Mouse (Mus musculus): ENCODE measurements around the gene Bcat1. TPM values are rescaled to one million over a fixed set of nuclear protein-coding genes. Genes with fewer than 3 reads are reported as not detected.

The Bcat1 gene
- total and polyA plus RNA-seq, 2 experiments from 2014 or later, result 59.7 to 94.3 TPM

DNA sequence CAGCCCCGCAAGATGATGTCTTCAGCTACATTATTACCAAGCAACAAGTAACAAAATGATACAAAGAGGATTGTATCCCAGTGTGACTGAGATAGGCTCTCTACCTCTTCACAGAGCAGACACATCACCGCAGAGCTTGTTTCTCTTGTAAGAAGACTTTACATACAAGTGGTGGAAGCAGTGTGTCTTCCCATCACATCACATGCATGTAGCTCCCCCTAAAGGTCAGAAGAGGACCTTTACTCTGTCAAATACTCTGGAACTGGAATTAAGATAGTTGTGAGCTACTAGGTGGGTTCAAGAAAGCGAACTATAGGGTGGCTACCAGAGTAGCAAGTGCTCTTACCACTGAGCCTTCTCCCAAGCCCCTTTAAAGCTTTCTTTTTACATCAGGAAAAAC, 78.8 kb downstream of the Bcat1 start:
- WGBS, result 89% methylated on average over 3 of the region's 3 CpGs
- no peaks in the 10 kb centered on the region for H3K9me3 ChIP-seq (ENCODE audit: low read length)
- H3K4me2 ChIP-seq (ENCODE audit: low read depth, low read length), result no peak overlapping the region
- H3K27me3 ChIP-seq (ENCODE audit: insufficient read depth, low read length), result no peaks in the 10 kb centered on the region
- TF ChIP-seq CTCF (IDR thresholded peaks at IDR 0.05; ENCODE audit: low read depth), result peak; percentile 63
- no peaks in the 10 kb centered on the region for H3K4me1 ChIP-seq (ENCODE audit: insufficient read depth, low read length)
- no peak overlapping the region for H3K4me3 ChIP-seq (ENCODE audit: low read length)
- peaks cover 20% of the 10 kb centered on the region for H3K36me3 ChIP-seq (ENCODE audit: insufficient read depth, low read length)
- peak; percentile 38 for DNase-seq (ENCODE audit: low spot score)
- no peak overlapping the region for H3K27ac ChIP-seq
- ATAC-seq, result no peak
- H3K9ac ChIP-seq (replicated peaks; ENCODE audit: low read length), result no peak overlapping the region

- no peak overlapping the region for H3K9ac ChIP-seq (replicated peaks; ENCODE audit: low read length)
- H3K9me3 ChIP-seq (ENCODE audit: low read length), result no peaks in the 10 kb centered on the region
- DNase-seq (ENCODE audit: low spot score) (no peak), ATAC-seq (no peak)
- H3K4me1 ChIP-seq (ENCODE audit: insufficient read depth, low read length), result no peaks in the 10 kb centered on the region
- H3K36me3 ChIP-seq (ENCODE audit: insufficient read depth, low read length), result no peaks in the 10 kb centered on the region
- no peaks in the 10 kb centered on the region for H3K27me3 ChIP-seq (ENCODE audit: insufficient read depth, low read length)
- WGBS, result 51% methylated on average over 3 of the region's 3 CpGs
- no peak overlapping the region for H3K27ac ChIP-seq
- TF ChIP-seq CTCF (IDR thresholded peaks at IDR 0.05; ENCODE audit: low read depth), result no peak
- H3K4me3 ChIP-seq (ENCODE audit: low read length), result no peak overlapping the region
- H3K4me2 ChIP-seq (ENCODE audit: low read depth, low read length), result no peak overlapping the region
These were observed 83.9 kb downstream of the Bcat1 start for GRCm38 (mm10) chr6:144992111-144992510.

DNA sequence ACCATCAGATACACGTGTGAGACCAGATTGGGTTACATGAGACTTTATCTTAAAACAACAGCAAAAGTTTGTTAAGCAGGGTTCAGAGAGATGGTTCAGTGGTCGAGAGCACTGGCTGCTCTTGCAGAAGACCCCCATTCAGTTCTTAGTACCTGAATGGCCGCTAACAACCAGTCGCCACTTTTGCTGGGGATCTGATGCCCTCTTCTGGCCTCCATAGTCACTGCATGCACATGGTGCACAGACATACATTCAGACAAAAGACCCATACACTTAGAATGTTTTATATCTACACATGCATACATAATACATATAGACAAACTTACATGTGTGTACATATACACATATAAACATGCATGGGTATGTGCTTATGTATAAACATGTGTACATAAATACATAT, 86.8 kb downstream of the Bcat1 start:
- Histone ChIP-seq H3K9me3 (ENCODE audit: low read length) (no peaks in the 10 kb centered on the region), H3K4me1 (ENCODE audit: insufficient read depth, low read length) (no peaks in the 10 kb centered on the region), H3K27me3 (ENCODE audit: insufficient read depth, low read length) (no peaks in the 10 kb centered on the region), H3K4me3 (ENCODE audit: low read length) (no peak overlapping the region), H3K27ac (no peak overlapping the region), H3K36me3 (ENCODE audit: insufficient read depth, low read length) (no peaks in the 10 kb centered on the region), H3K4me2 (ENCODE audit: low read depth, low read length) (no peak overlapping the region), H3K9ac (replicated peaks; ENCODE audit: low read length) (no peak overlapping the region)
- ATAC-seq (no peak), DNase-seq (ENCODE audit: low spot score) (no peak)
- 94% methylated on average over 4 of the region's 4 CpGs for WGBS
- no peak for TF ChIP-seq CTCF (IDR thresholded peaks at IDR 0.05; ENCODE audit: low read depth)

GRCm38 (mm10) chr6:144987676-144988075, 88.3 kb downstream of the Bcat1 start:
- DNase-seq (ENCODE audit: low spot score) (no peak), ATAC-seq (no peak)
- 76% methylated on average over 6 of the region's 6 CpGs for WGBS
- no peak overlapping the region for H3K4me2 ChIP-seq (ENCODE audit: low read depth, low read length)
- TF ChIP-seq CTCF (IDR thresholded peaks at IDR 0.05; ENCODE audit: low read depth), result no peak
- no peaks in the 10 kb centered on the region for H3K36me3 ChIP-seq (ENCODE audit: insufficient read depth, low read length)
- H3K4me1 ChIP-seq (ENCODE audit: insufficient read depth, low read length), result no peaks in the 10 kb centered on the region
- no peak overlapping the region for H3K9ac ChIP-seq (replicated peaks; ENCODE audit: low read length)
- H3K27me3 ChIP-seq (ENCODE audit: insufficient read depth, low read length), result no peaks in the 10 kb centered on the region
- H3K4me3 ChIP-seq (ENCODE audit: low read length), result no peak overlapping the region
- H3K9me3 ChIP-seq (ENCODE audit: low read length), result no peaks in the 10 kb centered on the region
- H3K27ac ChIP-seq, result no peak overlapping the region

DNA sequence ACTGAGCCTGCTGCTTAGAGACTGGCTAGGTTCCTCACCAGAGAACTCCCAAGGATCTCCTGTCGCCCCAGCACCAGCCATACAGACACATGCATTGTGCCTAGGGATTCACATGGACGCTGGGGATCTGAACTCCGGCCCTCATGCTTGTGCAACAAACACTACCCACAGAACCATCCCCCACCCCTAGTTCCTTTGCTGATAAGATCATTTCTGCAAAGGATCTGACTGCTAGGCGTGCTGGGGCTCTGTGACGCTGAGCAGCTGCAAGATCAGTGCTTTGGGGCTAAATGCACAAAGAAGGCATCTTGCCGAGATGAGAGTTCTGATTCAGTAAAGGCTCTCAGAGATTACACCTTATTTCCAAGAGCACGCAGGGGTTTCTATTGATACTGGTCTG, 88.8 kb downstream of the Bcat1 start:
- H3K4me2 ChIP-seq (ENCODE audit: low read depth, low read length), result no peak overlapping the region
- H3K4me1 ChIP-seq (ENCODE audit: insufficient read depth, low read length), result no peaks in the 10 kb centered on the region
- H3K4me3 ChIP-seq (ENCODE audit: low read length), result no peak overlapping the region
- H3K9ac ChIP-seq (replicated peaks; ENCODE audit: low read length), result no peak overlapping the region
- H3K27me3 ChIP-seq (ENCODE audit: insufficient read depth, low read length), result no peaks in the 10 kb centered on the region
- H3K36me3 ChIP-seq (ENCODE audit: insufficient read depth, low read length), result no peaks in the 10 kb centered on the region
- H3K27ac ChIP-seq, result no peak overlapping the region
- TF ChIP-seq CTCF (IDR thresholded peaks at IDR 0.05; ENCODE audit: low read depth), result no peak
- no peak for DNase-seq (ENCODE audit: low spot score)
- no peaks in the 10 kb centered on the region for H3K9me3 ChIP-seq (ENCODE audit: low read length)
- ATAC-seq, result no peak
- 77% methylated on average over 7 of the region's 7 CpGs for WGBS

GRCm38 (mm10) chr6:144984221-144984620, 91.8 kb downstream of the Bcat1 start:
- Histone ChIP-seq H3K4me2 (ENCODE audit: low read depth, low read length) (no peak overlapping the region), H3K4me1 (ENCODE audit: insufficient read depth, low read length) (no peaks in the 10 kb centered on the region), H3K27me3 (ENCODE audit: insufficient read depth, low read length) (no peaks in the 10 kb centered on the region), H3K27ac (no peak overlapping the region), H3K4me3 (ENCODE audit: low read length) (no peak overlapping the region), H3K9me3 (ENCODE audit: low read length) (no peaks in the 10 kb centered on the region), H3K9ac (replicated peaks; ENCODE audit: low read length) (no peak overlapping the region), H3K36me3 (ENCODE audit: insufficient read depth, low read length) (no peaks in the 10 kb centered on the region)
- DNase-seq (ENCODE audit: low spot score) (no peak), ATAC-seq (no peak)
- no peak for TF ChIP-seq CTCF (IDR thresholded peaks at IDR 0.05; ENCODE audit: low read depth)
- WGBS, result 97% methylated on average over 8 of the region's 8 CpGs

- ATAC-seq, result no peak
- TF ChIP-seq CTCF (IDR thresholded peaks at IDR 0.05; ENCODE audit: low read depth), result no peak
- no peak overlapping the region for H3K9ac ChIP-seq (replicated peaks; ENCODE audit: low read length)
- H3K4me1 ChIP-seq (ENCODE audit: insufficient read depth, low read length), result no peaks in the 10 kb centered on the region
- no peak overlapping the region for H3K27ac ChIP-seq
- no peaks in the 10 kb centered on the region for H3K9me3 ChIP-seq (ENCODE audit: low read length)
- H3K27me3 ChIP-seq (ENCODE audit: insufficient read depth, low read length), result no peaks in the 10 kb centered on the region
- H3K4me3 ChIP-seq (ENCODE audit: low read length), result no peak overlapping the region
- H3K4me2 ChIP-seq (ENCODE audit: low read depth, low read length), result no peak overlapping the region
- 68% methylated on average over 3 of the region's 3 CpGs for WGBS
- DNase-seq (ENCODE audit: low spot score), result no peak
- no peaks in the 10 kb centered on the region for H3K36me3 ChIP-seq (ENCODE audit: insufficient read depth, low read length)
These were observed 93.9 kb downstream of the Bcat1 start for GRCm38 (mm10) chr6:144982093-144982492.

Measured in hindbrain, postnatal 0 days (tissue).